Comparison of ENCODE assay signal across 15 mouse cellular contexts in genomic region chr7:31096892-31097564, GRCm38 (mm10). TPM values are rescaled to one million over a fixed set of nuclear protein-coding genes. Genes with fewer than 3 reads are reported as not detected.
DNase-seq lines count a peak whose midpoint lies in the region; TF ChIP-seq lines count a peak whose summit lies in the region.
"Had no signal": no experiment of that assay in that cellular context is flagged by ENCODE, and none has a peak within 500 bp of the region (broad histone marks: within the 10 kb centered on the region; RNA-seq: fewer than 3 reads in every experiment).

No protein-coding gene starts in this region.

- no peaks in the 10 kb centered on the region for H3K36me3 ChIP-seq in testis, adult 2 months (ENCODE audit: control insufficient read depth, insufficient read depth, low read length)
- H3K36me3 ChIP-seq: forebrain, embryonic 12.5 days; heart, embryonic 10.5 days; hindbrain, embryonic 10.5 days had no signal

- intact Hi-C loops in gastrocnemius, adult 2 months (cut with DNase I): loop anchor here (1.0 to 10.0 kb wide), 3 partner anchors 38 to 222 kb away; partner anchors contain the start of gene Lgi4

- peak overlapping the region; percentile 62; the same call in 1 of the 2 replicates for H3K27ac ChIP-seq in gastrocnemius, adult 2 months
- no peak overlapping the region for H3K27ac ChIP-seq in testis, adult 2 months (ENCODE audit: control insufficient read depth, insufficient read depth, low read depth, low read length)
- H3K27ac ChIP-seq: forebrain, embryonic 12.5 days; hindbrain, embryonic 14.5 days had no signal

- H3K4me1 ChIP-seq in testis, adult 2 months (ENCODE audit: control insufficient read depth, insufficient read depth, low read length): no peaks in the 10 kb centered on the region; the same call in 1 of the 2 replicates
- H3K4me1 ChIP-seq: heart, embryonic 10.5 days had no signal

- H3K4me3 ChIP-seq in gastrocnemius, adult 2 months: no peak overlapping the region
- peak overlapping the region; percentile 4 for H3K4me3 ChIP-seq in testis, adult 2 months (ENCODE audit: control insufficient read depth, low read depth, low read length)

- no peak for DNase-seq in gastrocnemius, adult 2 months
- no peak for DNase-seq in gastrocnemius, postnatal 4 days (ENCODE audit: low spot score in 2 of 2)
- DNase-seq in testis, postnatal 14 days (ENCODE audit: low spot score): no peak
- DNase-seq in induced T-regulatory cell, adult 2 months (ENCODE audit: low read depth): peak; percentile 31
- DNase-seq in cerebellum, postnatal 4 days (ENCODE audit: low spot score in 2 of 2): no peak
- DNase-seq in Muller cell, postnatal 12 days (ENCODE audit: inconsistent ontology term): no peak
- DNase-seq in neural tube, embryonic 10.5 days (ENCODE audit: extremely low spot score, low spot score): no peak

- no peak for TF ChIP-seq POLR2A in testis, adult 2 months (IDR thresholded peaks at IDR 0.05; ENCODE audit: control insufficient read depth, low read depth, low read length)

- no peaks in the 10 kb centered on the region for H3K27me3 ChIP-seq in testis, adult 2 months (ENCODE audit: control insufficient read depth, insufficient read depth, low read length)
- H3K27me3 ChIP-seq: forebrain, embryonic 12.5 days had no signal

- TF ChIP-seq CTCF in gastrocnemius, adult 2 months (IDR thresholded peaks at IDR 0.05): no peak
- TF ChIP-seq CTCF in testis, adult 2 months (IDR thresholded peaks at IDR 0.05; ENCODE audit: control insufficient read depth, insufficient read depth, insufficient replicate concordance, low read depth, low read length): no peak

RNA-seq across cellular contexts. Expression of gene Hpn, which starts 18.1 kb away (rescaled TPM):
- total RNA-seq in gastrocnemius, adult 2 months (2021): 10 to 100 TPM; 14.0 to 15.9 TPM
- 1 to 10 TPM; 3.9 to 4.2 TPM for total RNA-seq in gastrocnemius, postnatal 4 days (2021)
- polyA plus RNA-seq in testis, adult 2 months (2012; rRNA removed): 0.73 and 2.1 TPM in 2 replicates
- polyA plus RNA-seq: forebrain, embryonic 16.5 days had no signal

RNA-seq across cellular contexts. Expression of gene Fxyd3, which starts 20.5 kb away (rescaled TPM):
- total RNA-seq in gastrocnemius, adult 2 months (2021): 1 to 10 TPM; 1.2 to 1.4 TPM
- 1 to 10 TPM; 2.7 to 4.9 TPM for total RNA-seq in gastrocnemius, postnatal 4 days (2021)
- 0.64 and 6.4 TPM in 2 replicates for polyA plus RNA-seq in testis, adult 2 months (2012; rRNA removed)
- total RNA-seq: CH12.LX; granulocyte monocyte progenitor cell, adult 5-6 weeks had no signal

RNA-seq across cellular contexts. Expression of gene Scn1b, which starts 29.8 kb away (rescaled TPM):
- total RNA-seq in gastrocnemius, adult 2 months (2021): 100 to 1,000 TPM; 748 to 815 TPM
- total RNA-seq in gastrocnemius, postnatal 4 days (2021): 10 to 100 TPM; 90.6 to 98.1 TPM
- polyA plus RNA-seq in testis, adult 2 months (2012; rRNA removed): 1.4 and 1.8 TPM in 2 replicates
- total RNA-seq: granulocyte monocyte progenitor cell, adult 5-6 weeks had no signal

RNA-seq across cellular contexts. Expression of gene Lgi4, which starts 37.9 kb away (rescaled TPM):
- total RNA-seq in gastrocnemius, adult 2 months (2021): 1 to 10 TPM; 2.4 to 3.3 TPM
- 1 to 10 TPM; 7.9 to 9.6 TPM for total RNA-seq in gastrocnemius, postnatal 4 days (2021)
- polyA plus RNA-seq in testis, adult 2 months (2012; rRNA removed): 2.0 TPM in 2 replicates
- total RNA-seq: CH12.LX; granulocyte monocyte progenitor cell, adult 5-6 weeks had no signal

RNA-seq across cellular contexts. Expression of gene Fxyd1, which starts 40.0 kb away (rescaled TPM):
- total RNA-seq in gastrocnemius, adult 2 months (2021): 1,000 to 10,000 TPM in 1 of 2 experiments, 100 to 1,000 TPM in 1; 944 to 1,010 TPM
- 100 to 1,000 TPM; 587 to 732 TPM for total RNA-seq in gastrocnemius, postnatal 4 days (2021)
- 94.7 and 104 TPM in 2 replicates for polyA plus RNA-seq in testis, adult 2 months (2012; rRNA removed)
- total RNA-seq: CH12.LX; granulocyte monocyte progenitor cell, adult 5-6 weeks had no signal

Comparison
In these comparisons a context has a peak if more than half of its experiments do, and no peak if none do; other contexts are left out.
1. RNA of gene Scn1b, which starts 29.8 kb away (total RNA-seq): 748 to 815 TPM in gastrocnemius, adult 2 months; 90.6 to 98.1 TPM in gastrocnemius, postnatal 4 days; every median in the first group is over 4 times any median in the second.